ENCODE assay signal across 8 mouse cellular contexts in genomic region chr11:73198603-73199229, GRCm38 (mm10). TPM values are rescaled to one million over a fixed set of nuclear protein-coding genes. Genes with fewer than 3 reads are reported as not detected.
DNase-seq lines count a peak whose midpoint lies in the region; ATAC-seq and TF ChIP-seq lines count a peak whose summit lies in the region.

TSS of gene Ctns (minus strand) at chr11:73199042.

- no peaks in the 10 kb centered on the region for H3K9me3 ChIP-seq in intestine, postnatal 0 days (ENCODE audit: control insufficient read depth)
- no peaks in the 10 kb centered on the region for H3K9me3 ChIP-seq in stomach, embryonic 16.5 days (replicated peaks; ENCODE audit: control insufficient read depth, low read length)

- peak; percentile 72 to 82 for DNase-seq in thymus, adult 18-20 months
- no peak for DNase-seq in thymus, postnatal 25 days
- DNase-seq in cerebellum, postnatal 4 days (ENCODE audit: low spot score in 2 of 2) = peak; percentile 51 to 74
- DNase-seq in gastrocnemius, postnatal 14 days = peak; percentile 79
- peak; percentile 80 for DNase-seq in left cerebral cortex, postnatal 4 days
- DNase-seq in mesoderm, embryonic 11.5 days (ENCODE audit: low read depth, low spot score) = peak; percentile 84

- peak within 1 kb of the TSS; percentile 92 for H3K27ac ChIP-seq in intestine, postnatal 0 days (ENCODE audit: low read depth, low read length)
- H3K27ac ChIP-seq in stomach, embryonic 16.5 days (ENCODE audit: low read length) = peak within 1 kb of the TSS; percentile 6; the same call in 1 of the 2 replicates

- under 1% methylated on average over 22 of the region's 22 CpGs for WGBS in intestine, postnatal 0 days
- 1% methylated on average over 22 of the region's 22 CpGs for WGBS in stomach, embryonic 16.5 days

- peak within 1 kb of the TSS; percentile 99 for H3K4me2 ChIP-seq in intestine, postnatal 0 days (replicated peaks; ENCODE audit: low read depth)
- H3K4me2 ChIP-seq in stomach, embryonic 16.5 days (ENCODE audit: low read depth, low read length) = peak within 1 kb of the TSS; percentile 91

- H3K4me1 ChIP-seq in intestine, postnatal 0 days (replicated peaks; ENCODE audit: control insufficient read depth, insufficient read depth, low read length) = peaks cover 5% of the 10 kb centered on the region; the same call in 1 of the 2 replicates
- 0 out of 2 replicates have a peak, but pooled peaks cover 3% of the 10 kb centered on the region for H3K4me1 ChIP-seq in stomach, embryonic 16.5 days (ENCODE audit: control insufficient read depth, insufficient read depth, low read length)

- H3K4me3 ChIP-seq in intestine, postnatal 0 days (ENCODE audit: low read depth, low read length) = peak within 1 kb of the TSS; percentile 74
- peak within 1 kb of the TSS; percentile 70 for H3K4me3 ChIP-seq in stomach, embryonic 16.5 days (replicated peaks; ENCODE audit: low read length)

- ATAC-seq in intestine, postnatal 0 days = peak; percentile 95
- ATAC-seq in stomach, embryonic 16.5 days (ENCODE audit: insufficient read depth, low FRiP score) = peak; percentile 95

- TF ChIP-seq CTCF in intestine, postnatal 0 days (IDR thresholded peaks at IDR 0.05; ENCODE audit: low read depth) = 0 out of 2 replicates have a peak, but pooled peaks have one; percentile 13

- intact Hi-C loops in gastrocnemius, postnatal 14 days (cut with DNase I; ENCODE audit: low total_unique reads) = no loop called here
- intact Hi-C loops in left cerebral cortex, postnatal 4 days (cut with DNase I) = no loop called here

- no peaks in the 10 kb centered on the region for H3K27me3 ChIP-seq in intestine, postnatal 0 days (replicated peaks; ENCODE audit: control insufficient read depth, insufficient read depth, low read length)
- no peaks in the 10 kb centered on the region for H3K27me3 ChIP-seq in stomach, embryonic 16.5 days (ENCODE audit: control insufficient read depth, insufficient read depth, low read length)

- peak within 1 kb of the TSS; percentile 78 for H3K9ac ChIP-seq in intestine, postnatal 0 days (ENCODE audit: low read depth, low read length)
- H3K9ac ChIP-seq in stomach, embryonic 16.5 days (ENCODE audit: low read length) = peak within 1 kb of the TSS; percentile 86

- peaks cover 12% of the 10 kb centered on the region; the same call in 1 of the 2 replicates for H3K36me3 ChIP-seq in intestine, postnatal 0 days (ENCODE audit: control insufficient read depth, insufficient read depth)
- 0 out of 2 replicates have a peak, but pooled peaks cover 3% of the 10 kb centered on the region for H3K36me3 ChIP-seq in stomach, embryonic 16.5 days (ENCODE audit: control insufficient read depth, insufficient read depth, low read length)

RNA-seq across cellular contexts. Expression of gene Ctns, which starts in this region (rescaled TPM):
- 1 to 10 TPM; 8.3 to 8.8 TPM for total RNA-seq in gastrocnemius, postnatal 14 days (2021)
- polyA plus RNA-seq in intestine, postnatal 0 days (2015; fragmentation: Nextera tagmentation; extraction: Ambion mirVana) = 46.8 and 53.2 TPM in 2 replicates
- 10 to 100 TPM; 17.7 to 21.1 TPM for total RNA-seq in left cerebral cortex, postnatal 4 days (2021)
- 18.3 and 19.6 TPM in 2 replicates for polyA plus RNA-seq in stomach, embryonic 16.5 days (2015; fragmentation: Nextera tagmentation; extraction: Ambion mirVana)
